Mouse (Mus musculus) hindbrain, embryonic 12.5 days (tissue): ENCODE data around the gene Bmpr2. TPM values are rescaled to one million over a fixed set of nuclear protein-coding genes. Genes with fewer than 3 reads are reported as not detected.
A peak's percentile ranks its signal among the peaks of the same experiment; 100 is the strongest.

Experiments
- ATAC-seq: fragments of 200-750 bp; cut with Nextera tagmentation; 2 replicates; pipeline ENCODE4 v1.8.0; 2017; ENCODE audit warnings: moderate TSS enrichment; ENCODE audit not compliant: low FRiP score
- H3K27ac ChIP-seq: fragments of 300-500 bp; sonication (generic); 2 replicates; pipeline ENCODE4 v1.5.1; 2016; ENCODE audit warnings: mild to moderate bottlenecking
- H3K27me3 ChIP-seq: fragments of 300-500 bp; sonication (generic); 2 replicates; pipeline ENCODE4 v1.6.1; 2016; ENCODE audit warnings: mild to moderate bottlenecking
- H3K36me3 ChIP-seq: fragments of 300-500 bp; sonication (generic); 2 replicates; pipeline ENCODE4 v1.6.1; 2016; ENCODE audit warnings: mild to moderate bottlenecking
- H3K4me1 ChIP-seq: fragments of 300-500 bp; sonication (generic); 2 replicates; pipeline ENCODE4 v1.6.1; 2016
- H3K4me2 ChIP-seq: fragments of 300-500 bp; sonication (generic); replicated peaks from 2 replicates; pipeline ENCODE4 v1.6.1; 2016; ENCODE audit warnings: mild to moderate bottlenecking
- H3K4me3 ChIP-seq: fragments of 300-500 bp; sonication (generic); 2 replicates; pipeline ENCODE4 v1.5.1; 2016; ENCODE audit warnings: mild to moderate bottlenecking
- H3K9ac ChIP-seq: fragments of 300-500 bp; sonication (generic); 2 replicates; pipeline ENCODE4 v1.6.1; 2016; ENCODE audit warnings: mild to moderate bottlenecking, moderate library complexity
- H3K9me3 ChIP-seq: fragments of 300-500 bp; sonication (generic); replicated peaks from 2 replicates; pipeline ENCODE4 v1.6.1; 2016; ENCODE audit warnings: mild to moderate bottlenecking
- WGBS: fragments of 180-500 bp; shearing (Covaris S2); methylation state at CpG from one replicate; pipeline ENCODE4 v1.1.7; 2016; 5-methylcytosine and 5-hydroxymethylcytosine counted together
- polyA plus RNA-seq: library from polyadenylated mRNA; unstranded; fragments of >200 nt; fragmentation: Nextera tagmentation; extraction: Ambion mirVana; gene quantifications from 2 replicates; pipeline ENCODE4 v1.2.1, GENCODE M21; 2016

Gene Bmpr2
- polyA plus RNA-seq, 1 experiment from 2014 or later = 13.7 TPM

DNA sequence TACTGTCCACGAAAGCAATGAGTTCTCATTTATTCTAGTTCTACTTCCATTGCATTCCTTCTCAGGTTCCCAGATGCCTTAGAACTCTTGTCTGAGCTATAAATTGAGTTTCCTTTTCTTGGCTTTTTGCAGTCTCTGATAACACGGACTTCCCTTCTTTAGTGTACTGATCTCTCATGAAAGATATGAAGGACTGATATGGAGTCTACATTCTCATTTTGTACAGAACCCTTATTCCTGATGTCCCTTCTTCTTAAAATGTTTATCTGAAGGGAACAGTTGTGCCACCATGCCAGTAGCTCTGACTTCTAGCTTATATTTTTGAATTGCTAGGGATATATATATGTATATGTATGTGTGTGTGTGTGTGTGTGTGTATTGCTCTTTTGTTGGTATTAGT is 46.7 kb downstream of the Bmpr2 start:
- H3K9ac ChIP-seq = no peak overlapping the region
- no peaks in the 10 kb centered on the region for H3K9me3 ChIP-seq
- H3K4me3 ChIP-seq = no peak overlapping the region
- 84% methylated on average over 2 of the region's 2 CpGs for WGBS
- no peak overlapping the region for H3K27ac ChIP-seq
- H3K4me1 ChIP-seq = no peaks in the 10 kb centered on the region
- no peaks in the 10 kb centered on the region for H3K27me3 ChIP-seq
- ATAC-seq = no peak
- H3K36me3 ChIP-seq = 0 out of 2 replicates have a peak, but pooled peaks cover 5% of the 10 kb centered on the region
- H3K4me2 ChIP-seq = no peak overlapping the region

DNA sequence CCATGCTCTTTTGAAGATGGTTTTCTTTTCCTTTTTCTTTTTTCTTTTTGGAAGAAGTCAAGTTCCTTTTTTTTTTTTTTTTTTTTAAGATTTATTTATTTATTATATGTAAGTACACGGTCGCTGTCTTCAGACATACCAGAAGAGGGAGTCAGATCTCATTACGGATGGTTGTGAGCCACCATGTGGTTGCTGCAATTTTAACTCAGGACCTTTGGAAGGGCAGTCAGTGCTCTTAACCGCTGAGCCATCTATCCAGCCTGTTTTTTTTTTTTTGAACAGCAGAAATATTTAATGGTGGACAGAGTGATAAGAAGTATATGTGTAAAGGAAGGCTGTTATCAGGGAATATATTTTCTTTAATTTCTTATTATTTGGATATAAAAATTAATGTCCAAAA is 49.6 kb downstream of the Bmpr2 start:
- H3K27me3 ChIP-seq = no peaks in the 10 kb centered on the region
- peaks cover 28% of the 10 kb centered on the region for H3K36me3 ChIP-seq
- no peak overlapping the region for H3K9ac ChIP-seq
- no peak overlapping the region for H3K4me2 ChIP-seq
- no peaks in the 10 kb centered on the region for H3K9me3 ChIP-seq
- ATAC-seq = no peak
- H3K4me1 ChIP-seq = no peaks in the 10 kb centered on the region
- WGBS = 83% methylated on average over 4 of the region's 4 CpGs
- no peak overlapping the region for H3K27ac ChIP-seq
- no peak overlapping the region for H3K4me3 ChIP-seq

DNA sequence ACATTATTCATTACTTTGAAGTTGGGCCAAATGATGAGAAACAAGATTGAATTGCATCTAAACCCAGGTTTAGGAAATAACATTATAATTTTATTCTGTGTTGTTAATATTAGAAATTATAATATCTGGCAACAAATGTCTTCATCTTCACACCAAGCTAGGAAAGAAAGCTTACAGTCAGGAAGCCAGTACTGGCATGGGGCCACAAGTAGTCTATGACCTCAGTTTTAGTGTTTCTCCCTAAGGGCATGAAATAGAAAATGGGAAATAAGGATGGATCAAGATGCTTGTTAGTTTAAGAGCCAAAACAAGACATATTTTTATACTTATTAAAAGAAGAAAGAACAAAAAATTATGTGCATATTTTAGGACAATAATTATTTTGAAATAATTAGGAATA is 62.2 kb downstream of the Bmpr2 start:
- no peak overlapping the region for H3K4me2 ChIP-seq
- H3K27me3 ChIP-seq = no peaks in the 10 kb centered on the region
- H3K4me1 ChIP-seq = no peaks in the 10 kb centered on the region
- no peak overlapping the region for H3K4me3 ChIP-seq
- H3K36me3 ChIP-seq = peaks cover 19% of the 10 kb centered on the region
- ATAC-seq = no peak
- no peak overlapping the region for H3K27ac ChIP-seq
- H3K9ac ChIP-seq = no peak overlapping the region
- H3K9me3 ChIP-seq = no peaks in the 10 kb centered on the region

DNA sequence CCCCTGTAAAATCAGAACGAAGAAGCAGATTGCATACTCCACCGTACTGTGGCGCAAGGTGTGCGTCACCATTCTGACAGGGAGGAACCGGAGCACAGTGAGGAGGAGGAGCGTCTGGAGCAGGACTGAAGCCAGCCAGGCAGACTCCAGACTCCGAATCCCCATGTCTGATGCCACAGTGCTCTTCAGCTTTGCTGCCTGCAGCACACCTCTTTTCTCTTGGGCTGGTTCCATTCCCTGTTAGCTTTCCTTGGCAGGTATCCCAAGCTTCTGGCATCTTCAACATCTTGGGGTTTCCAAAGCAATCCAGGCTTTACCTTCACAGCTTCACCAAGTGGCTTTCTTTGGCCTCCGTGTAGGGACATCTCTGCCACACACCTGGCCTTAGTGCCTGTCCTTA is 63.4 kb downstream of the Bmpr2 start:
- Histone ChIP-seq H3K4me2 (no peak overlapping the region), H3K27me3 (no peaks in the 10 kb centered on the region), H3K4me1 (no peaks in the 10 kb centered on the region), H3K36me3 (peaks cover 16% of the 10 kb centered on the region), H3K9me3 (no peaks in the 10 kb centered on the region), H3K4me3 (no peak overlapping the region), H3K27ac (no peak overlapping the region), H3K9ac (no peak overlapping the region)
- no peak for ATAC-seq
- WGBS = 92% methylated on average over 8 of the region's 8 CpGs

DNA sequence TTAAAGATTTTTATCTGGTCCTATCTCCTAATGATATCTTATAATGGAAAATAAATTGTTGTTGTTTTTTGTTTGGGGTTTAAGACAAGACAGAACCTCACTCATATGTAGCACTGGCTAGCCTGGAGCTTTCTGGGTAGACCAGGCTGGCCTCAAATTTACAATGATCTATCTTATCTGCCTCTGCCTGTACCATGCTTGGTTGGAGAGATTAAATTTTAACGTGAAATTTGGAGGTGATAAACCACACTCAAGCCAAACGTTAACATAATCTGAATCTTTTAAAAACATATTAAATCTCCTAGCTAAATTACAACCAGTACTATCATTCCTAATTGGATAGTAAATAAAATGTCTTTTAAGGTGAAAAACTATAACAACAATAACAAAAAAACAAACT is 66.2 kb downstream of the Bmpr2 start:
- Histone ChIP-seq H3K9ac (no peak overlapping the region), H3K4me1 (no peaks in the 10 kb centered on the region; the same call in 1 of the 2 replicates), H3K4me3 (no peak overlapping the region), H3K36me3 (peaks cover 7% of the 10 kb centered on the region; the same call in 1 of the 2 replicates), H3K4me2 (no peak overlapping the region), H3K9me3 (no peaks in the 10 kb centered on the region), H3K27me3 (no peaks in the 10 kb centered on the region), H3K27ac (no peak overlapping the region)
- no peak for ATAC-seq
- 89% methylated on average over 2 of the region's 2 CpGs for WGBS

DNA sequence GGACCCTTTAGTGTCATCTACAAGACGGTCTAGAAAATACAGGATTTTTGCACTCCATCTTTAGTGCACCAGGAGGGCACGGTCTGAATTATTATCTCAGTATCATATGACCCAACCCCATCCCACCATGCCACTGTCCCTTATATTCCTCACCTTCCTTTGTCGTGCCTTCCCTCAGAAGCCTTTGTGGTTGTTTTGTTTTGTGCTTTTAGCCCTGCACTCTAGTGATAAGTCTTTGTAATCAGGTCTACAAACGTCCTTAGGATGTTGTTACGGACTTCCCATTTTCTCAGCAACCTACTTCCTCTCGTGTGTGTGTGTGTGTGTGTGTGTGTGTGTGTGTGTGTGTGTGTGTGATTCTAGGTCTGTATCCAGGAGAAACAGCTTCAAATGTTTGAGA is 67.0 kb downstream of the Bmpr2 start:
- H3K36me3 ChIP-seq = peaks cover 7% of the 10 kb centered on the region; the same call in 1 of the 2 replicates
- 70% methylated on average over 6 of the region's 6 CpGs for WGBS
- no peak overlapping the region for H3K4me3 ChIP-seq
- H3K27me3 ChIP-seq = no peaks in the 10 kb centered on the region
- no peak overlapping the region for H3K9ac ChIP-seq
- H3K4me1 ChIP-seq = no peaks in the 10 kb centered on the region; the same call in 1 of the 2 replicates
- no peaks in the 10 kb centered on the region for H3K9me3 ChIP-seq
- no peak overlapping the region for H3K4me2 ChIP-seq
- no peak overlapping the region for H3K27ac ChIP-seq
- ATAC-seq = no peak

DNA sequence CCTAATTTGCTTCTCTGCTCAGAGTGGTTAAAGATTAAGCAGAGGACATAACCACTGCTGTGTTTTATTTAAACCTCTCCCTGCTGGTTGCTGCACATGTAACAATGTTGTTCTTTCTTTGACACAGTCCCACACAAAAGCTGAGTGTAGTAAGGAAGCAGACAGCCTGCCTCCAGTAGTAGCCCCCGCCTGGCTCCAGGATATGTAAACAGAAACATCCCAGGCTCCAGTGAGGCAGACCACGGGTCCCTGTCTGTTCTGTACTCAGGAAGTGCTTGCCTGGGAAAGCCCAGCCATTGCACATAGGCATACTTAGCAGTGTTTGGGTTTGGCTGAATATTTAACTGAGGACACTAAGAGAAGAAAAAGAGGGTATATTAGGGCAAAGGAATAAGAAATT is 70.5 kb downstream of the Bmpr2 start:
- WGBS = 8% methylated on average over 2 of the region's 2 CpGs
- Histone ChIP-seq H3K4me2 (no peak overlapping the region), H3K9me3 (no peaks in the 10 kb centered on the region), H3K4me1 (no peaks in the 10 kb centered on the region; the same call in 1 of the 2 replicates), H3K9ac (no peak overlapping the region), H3K4me3 (no peak overlapping the region), H3K27me3 (no peaks in the 10 kb centered on the region), H3K27ac (0 out of 2 replicates have a peak overlapping the region, but pooled peaks have one; percentile 25), H3K36me3 (no peaks in the 10 kb centered on the region)
- no peak for ATAC-seq

DNA sequence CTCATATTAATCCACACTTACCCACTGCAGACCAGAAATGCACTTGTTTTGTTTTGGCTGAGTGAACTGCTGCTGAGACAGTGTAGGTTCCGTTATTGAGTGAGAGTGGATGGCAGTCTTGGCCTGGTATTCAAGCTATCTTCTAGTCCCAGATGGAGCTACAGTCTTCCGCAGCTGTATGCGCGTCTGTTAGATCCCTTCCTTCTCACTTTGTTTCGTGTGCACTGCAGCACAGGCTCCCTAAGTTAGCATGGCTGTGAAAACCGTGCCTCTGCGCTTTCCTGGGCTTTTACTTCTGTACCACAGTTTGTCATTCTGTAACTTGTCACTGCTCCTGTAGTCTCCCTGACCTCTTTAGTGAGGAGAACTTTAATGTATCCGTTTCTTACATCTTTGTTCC is 85.1 kb downstream of the Bmpr2 start:
- 72% methylated on average over 8 of the region's 8 CpGs for WGBS
- no peaks in the 10 kb centered on the region for H3K9me3 ChIP-seq
- peak overlapping the region; percentile 64; the same call in 1 of the 2 replicates for H3K27ac ChIP-seq
- H3K36me3 ChIP-seq = peaks cover 34% of the 10 kb centered on the region
- no peak overlapping the region for H3K4me3 ChIP-seq
- H3K4me2 ChIP-seq = no peak overlapping the region
- H3K9ac ChIP-seq = no peak overlapping the region
- no peak for ATAC-seq
- peaks cover 5% of the 10 kb centered on the region; the same call in 1 of the 2 replicates for H3K4me1 ChIP-seq
- no peaks in the 10 kb centered on the region for H3K27me3 ChIP-seq

DNA sequence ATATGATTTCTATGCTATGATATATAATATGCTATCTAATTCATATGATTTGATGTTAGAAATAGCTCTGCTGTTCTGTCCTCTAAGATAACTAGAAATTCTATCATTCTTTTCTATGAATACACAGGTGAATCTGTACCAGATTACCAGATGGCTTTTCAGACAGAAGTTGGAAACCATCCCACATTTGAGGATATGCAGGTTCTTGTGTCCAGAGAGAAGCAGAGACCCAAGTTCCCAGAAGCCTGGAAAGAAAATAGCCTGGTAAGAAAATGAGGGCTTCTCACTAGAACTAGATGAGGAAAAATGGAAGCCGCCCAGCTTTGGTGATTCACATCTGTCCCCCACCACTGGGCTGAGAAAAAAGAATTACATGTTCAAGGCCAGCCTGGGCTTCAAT is 95.8 kb downstream of the Bmpr2 start:
- peaks cover 39% of the 10 kb centered on the region for H3K36me3 ChIP-seq
- ATAC-seq = no peak
- WGBS = 97% methylated on average over 1 of the region's 1 CpGs

DNA sequence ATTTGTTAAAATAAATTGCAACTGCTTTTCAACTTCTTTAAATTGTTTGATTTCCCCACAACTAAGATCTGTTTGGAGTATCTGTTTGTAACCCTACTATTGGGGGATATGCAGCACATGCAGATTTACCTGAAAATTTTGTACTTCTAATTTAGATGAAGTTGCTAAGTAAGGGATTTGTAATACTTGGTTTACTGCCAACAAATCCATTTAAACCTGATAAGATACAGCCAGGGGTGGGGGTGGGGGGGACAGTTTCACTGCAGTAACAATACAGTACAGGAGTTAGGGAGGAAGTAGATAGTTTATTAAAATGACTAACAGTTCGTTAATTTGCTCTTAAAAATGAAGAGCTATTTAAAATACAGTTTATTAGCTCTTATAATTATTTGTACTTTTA is 98.9 kb downstream of the Bmpr2 start:
- H3K27me3 ChIP-seq = no peaks in the 10 kb centered on the region
- H3K36me3 ChIP-seq = peaks cover 46% of the 10 kb centered on the region
- H3K4me3 ChIP-seq = no peak overlapping the region
- H3K4me2 ChIP-seq = no peak overlapping the region
- no peak overlapping the region for H3K27ac ChIP-seq
- H3K4me1 ChIP-seq = no peaks in the 10 kb centered on the region
- ATAC-seq = no peak
- no peak overlapping the region for H3K9ac ChIP-seq
- WGBS = 97% methylated on average over 1 of the region's 1 CpGs
- no peaks in the 10 kb centered on the region for H3K9me3 ChIP-seq

More for the DNA sequence above, 95.8 kb downstream of the Bmpr2 start:
- H3K4me3 ChIP-seq = no peak overlapping the region
- no peaks in the 10 kb centered on the region for H3K27me3 ChIP-seq
- no peaks in the 10 kb centered on the region for H3K9me3 ChIP-seq
- H3K4me2 ChIP-seq = no peak overlapping the region
- no peaks in the 10 kb centered on the region for H3K4me1 ChIP-seq
- H3K9ac ChIP-seq = no peak overlapping the region
- no peak overlapping the region for H3K27ac ChIP-seq

DNA sequence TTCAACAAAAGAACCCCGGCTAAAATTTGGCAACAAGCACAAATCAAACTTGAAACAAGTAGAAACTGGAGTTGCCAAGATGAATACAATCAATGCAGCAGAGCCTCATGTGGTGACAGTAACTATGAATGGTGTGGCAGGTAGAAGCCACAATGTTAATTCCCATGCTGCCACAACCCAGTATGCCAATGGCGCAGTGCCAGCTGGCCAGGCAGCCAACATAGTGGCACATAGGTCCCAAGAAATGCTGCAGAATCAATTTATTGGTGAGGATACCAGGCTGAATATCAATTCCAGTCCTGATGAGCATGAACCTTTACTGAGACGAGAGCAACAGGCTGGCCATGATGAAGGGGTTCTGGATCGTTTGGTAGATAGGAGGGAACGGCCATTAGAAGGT is 104.8 kb downstream of the Bmpr2 start:
- Histone ChIP-seq H3K27ac (no peak overlapping the region), H3K4me1 (no peaks in the 10 kb centered on the region), H3K27me3 (no peaks in the 10 kb centered on the region), H3K9ac (no peak overlapping the region), H3K36me3 (peaks cover 51% of the 10 kb centered on the region), H3K4me2 (no peak overlapping the region), H3K4me3 (no peak overlapping the region), H3K9me3 (no peaks in the 10 kb centered on the region)
- 92% methylated on average over 5 of the region's 5 CpGs for WGBS
- no peak for ATAC-seq

DNA sequence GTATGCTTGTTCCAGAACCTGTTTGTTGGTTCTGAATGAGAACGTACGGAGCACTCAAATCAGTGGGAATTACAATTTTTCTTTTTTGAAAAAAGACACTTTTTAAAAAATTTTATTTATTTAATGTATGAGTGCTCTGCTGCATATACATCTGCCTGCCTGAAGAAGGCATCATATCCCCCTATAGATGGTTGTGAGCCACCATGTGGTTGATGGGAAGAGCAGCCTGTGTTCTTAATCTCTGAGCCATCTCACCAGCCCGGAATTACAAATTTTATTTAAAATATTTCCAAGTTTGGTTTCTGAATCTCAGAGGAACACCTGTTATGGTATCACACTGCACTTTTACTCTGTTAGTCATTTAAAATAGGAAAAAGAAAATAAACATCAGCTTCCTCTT is 110.8 kb downstream of the Bmpr2 start:
- no peaks in the 10 kb centered on the region for H3K4me1 ChIP-seq
- no peaks in the 10 kb centered on the region for H3K27me3 ChIP-seq
- no peak overlapping the region for H3K9ac ChIP-seq
- H3K9me3 ChIP-seq = no peaks in the 10 kb centered on the region
- 87% methylated on average over 3 of the region's 3 CpGs for WGBS
- no peak overlapping the region for H3K4me2 ChIP-seq
- H3K27ac ChIP-seq = no peak overlapping the region
- peaks cover 25% of the 10 kb centered on the region for H3K36me3 ChIP-seq
- no peak for ATAC-seq
- H3K4me3 ChIP-seq = no peak overlapping the region

DNA sequence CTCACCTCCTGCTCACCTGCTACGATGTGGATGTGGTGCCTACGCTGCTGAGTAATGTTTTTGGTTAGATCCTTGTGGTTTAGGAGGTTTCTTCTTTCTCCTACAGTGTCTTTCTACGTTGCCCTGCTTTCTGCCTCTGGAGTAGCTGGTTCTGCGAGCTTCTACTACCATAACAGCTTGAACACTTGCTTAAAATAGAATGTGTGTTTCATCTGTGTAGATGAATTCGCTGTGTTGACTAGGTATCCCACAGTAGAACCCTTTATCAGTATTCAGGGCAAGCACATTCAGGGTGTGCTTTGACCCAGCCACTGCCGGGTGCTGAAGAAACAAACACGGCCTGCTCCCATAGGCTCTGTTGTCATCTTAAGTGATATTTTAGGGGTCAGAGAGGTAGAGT is 114.9 kb downstream of the Bmpr2 start:
- no peak for ATAC-seq
- Histone ChIP-seq H3K9me3 (no peaks in the 10 kb centered on the region), H3K36me3 (peaks cover 20% of the 10 kb centered on the region), H3K27ac (no peak overlapping the region), H3K4me3 (no peak overlapping the region), H3K27me3 (no peaks in the 10 kb centered on the region), H3K4me2 (no peak overlapping the region), H3K9ac (no peak overlapping the region), H3K4me1 (no peaks in the 10 kb centered on the region)
- WGBS = 91% methylated on average over 7 of the region's 7 CpGs
